Mouse (Mus musculus) neural tube, embryonic 14.5 days (tissue): ENCODE measurements around the gene Sag. TPM values are rescaled to one million over a fixed set of nuclear protein-coding genes. Genes with fewer than 3 reads are reported as not detected.

Source experiments
- ATAC-seq: fragments of 200-750 bp; cut with Nextera tagmentation; 2 replicates; pipeline ENCODE4 v1.8.0; 2017; ENCODE audit warnings: low read depth, mild to moderate bottlenecking, moderate TSS enrichment, moderate library complexity
- H3K27ac ChIP-seq: fragments of 300-500 bp; sonication (generic); 2 replicates; pipeline ENCODE4 v1.5.1; 2014; ENCODE audit warnings: low read depth, mild to moderate bottlenecking, control low read depth, low read length, moderate library complexity, mixed read lengths
- H3K27me3 ChIP-seq: fragments of 300-500 bp; sonication (generic); 2 replicates; pipeline ENCODE4 v1.6.1; 2014; ENCODE audit warnings: low read length; ENCODE audit not compliant: control insufficient read depth, insufficient read depth
- H3K36me3 ChIP-seq: fragments of 300-500 bp; sonication (generic); 2 replicates; pipeline ENCODE4 v1.6.1; 2014; ENCODE audit warnings: low read length, mixed read lengths; ENCODE audit not compliant: control insufficient read depth, insufficient read depth
- H3K4me1 ChIP-seq: fragments of 300-500 bp; sonication (generic); 2 replicates; pipeline ENCODE4 v1.6.1; 2014; ENCODE audit warnings: low read length; ENCODE audit not compliant: control insufficient read depth, insufficient read depth
- H3K4me2 ChIP-seq: fragments of 300-500 bp; sonication (generic); 2 replicates; pipeline ENCODE4 v1.6.1; 2014; ENCODE audit warnings: mild to moderate bottlenecking, low read depth, low read length, control low read depth
- H3K4me3 ChIP-seq: fragments of 300-500 bp; sonication (generic); 2 replicates; pipeline ENCODE4 v1.5.1; 2014; ENCODE audit warnings: low read depth, low read length, control low read depth, mixed read lengths
- H3K9ac ChIP-seq: fragments of 300-500 bp; sonication (generic); replicated peaks from 2 replicates; pipeline ENCODE4 v1.6.1; 2014; ENCODE audit warnings: low read depth, mild to moderate bottlenecking, control low read depth, low read length, mixed read lengths
- H3K9me3 ChIP-seq: fragments of 300-500 bp; sonication (generic); 2 replicates; pipeline ENCODE4 v1.6.1; 2016; ENCODE audit warnings: low read length; ENCODE audit not compliant: control insufficient read depth
- WGBS: fragments of 180-500 bp; shearing (Covaris S2); extraction: QIAGEN DNeasy Blood & Tissue Kit; methylation state at CpG from one replicate; pipeline ENCODE4 v1.1.7; 2014; 5-methylcytosine and 5-hydroxymethylcytosine counted together
- polyA plus RNA-seq: library from polyadenylated mRNA; unstranded; fragments of >200 nt; fragmentation: Nextera tagmentation; extraction: Ambion mirVana; gene quantifications from 2 replicates; pipeline ENCODE4 v1.2.1, GENCODE M21; 2014

Sag gene
- polyA plus RNA-seq, result 2.2 and 3.2 TPM in 2 replicates

- H3K9me3 ChIP-seq, result no peaks in the 10 kb centered on the region
- no peak within 1 kb of the TSS for H3K27ac ChIP-seq
- no peak within 1 kb of the TSS for H3K4me2 ChIP-seq
- no peak for ATAC-seq
- no peaks in the 10 kb centered on the region for H3K36me3 ChIP-seq
- H3K4me1 ChIP-seq, result no peaks in the 10 kb centered on the region
- 88% methylated on average over 6 of the region's 6 CpGs for WGBS
- H3K27me3 ChIP-seq, result no peaks in the 10 kb centered on the region
- H3K9ac ChIP-seq, result no peak within 1 kb of the TSS
- no peak within 1 kb of the TSS for H3K4me3 ChIP-seq
Observed at GRCm38 (mm10) chr1:87803576-87803975, at the start of gene Sag. Gene Sag (plus strand): TSS chr1:87803680.

- peak; percentile 99 for ATAC-seq
Observed at GRCm38 (mm10) chr1:87755641-87756470, 47.6 kb upstream of the Sag start, which contains the start of gene Atg16l1. Gene Atg16l1 (plus strand): TSS chr1:87755870.

DNA sequence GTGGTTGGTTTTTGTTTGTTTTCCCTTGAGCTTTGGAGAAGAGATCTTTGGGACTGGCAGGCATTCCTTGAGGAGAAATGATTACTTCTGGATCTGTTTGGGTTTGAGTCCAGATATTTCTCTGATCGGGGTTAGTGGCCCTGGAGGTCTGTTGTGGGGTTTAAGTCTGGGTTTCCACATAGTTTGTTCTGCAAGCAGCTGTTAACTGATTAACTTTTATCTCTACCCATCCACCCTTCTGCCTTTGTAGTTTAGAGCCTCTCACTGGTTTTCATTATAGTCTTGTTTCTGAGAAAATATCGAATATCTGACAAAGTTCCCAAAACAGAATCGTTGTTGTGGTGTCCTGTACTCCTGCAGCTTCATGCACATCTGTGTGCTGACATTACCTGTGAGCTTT is 39.7 kb upstream of the Sag start:
- H3K27ac ChIP-seq, result no peak overlapping the region
- H3K36me3 ChIP-seq, result peaks cover 70% of the 10 kb centered on the region
- WGBS, result 96% methylated on average over 3 of the region's 3 CpGs
- no peaks in the 10 kb centered on the region for H3K4me1 ChIP-seq
- no peaks in the 10 kb centered on the region for H3K9me3 ChIP-seq
- H3K4me3 ChIP-seq, result no peak overlapping the region
- ATAC-seq, result no peak
- no peaks in the 10 kb centered on the region for H3K27me3 ChIP-seq
- H3K4me2 ChIP-seq, result no peak overlapping the region
- H3K9ac ChIP-seq, result no peak overlapping the region

More at GRCm38 (mm10) chr1:87755641-87756470, 47.6 kb upstream of the Sag start, which contains the start of gene Atg16l1:
- Histone ChIP-seq H3K4me1 (peaks cover 8% of the 10 kb centered on the region), H3K36me3 (peaks cover 13% of the 10 kb centered on the region; the same call in 1 of the 2 replicates), H3K9me3 (no peaks in the 10 kb centered on the region), H3K27me3 (no peaks in the 10 kb centered on the region), H3K9ac (peak within 1 kb of the TSS; percentile 91), H3K27ac (peak within 1 kb of the TSS; percentile 89), H3K4me2 (peak within 1 kb of the TSS; percentile 58), H3K4me3 (peak within 1 kb of the TSS; percentile 95)
- WGBS, result under 1% methylated on average over 79 of the region's 79 CpGs

- WGBS, result 91% methylated on average over 2 of the region's 2 CpGs
- H3K4me2 ChIP-seq, result no peak overlapping the region
- H3K9ac ChIP-seq, result no peak overlapping the region
- no peak overlapping the region for H3K4me3 ChIP-seq
- no peak overlapping the region for H3K27ac ChIP-seq
- no peaks in the 10 kb centered on the region for H3K4me1 ChIP-seq
- H3K9me3 ChIP-seq, result no peaks in the 10 kb centered on the region
- ATAC-seq, result no peak
- H3K36me3 ChIP-seq, result peaks cover 71% of the 10 kb centered on the region
- H3K27me3 ChIP-seq, result no peaks in the 10 kb centered on the region
Observed at GRCm38 (mm10) chr1:87765741-87766140, 37.7 kb upstream of the Sag start.

DNA sequence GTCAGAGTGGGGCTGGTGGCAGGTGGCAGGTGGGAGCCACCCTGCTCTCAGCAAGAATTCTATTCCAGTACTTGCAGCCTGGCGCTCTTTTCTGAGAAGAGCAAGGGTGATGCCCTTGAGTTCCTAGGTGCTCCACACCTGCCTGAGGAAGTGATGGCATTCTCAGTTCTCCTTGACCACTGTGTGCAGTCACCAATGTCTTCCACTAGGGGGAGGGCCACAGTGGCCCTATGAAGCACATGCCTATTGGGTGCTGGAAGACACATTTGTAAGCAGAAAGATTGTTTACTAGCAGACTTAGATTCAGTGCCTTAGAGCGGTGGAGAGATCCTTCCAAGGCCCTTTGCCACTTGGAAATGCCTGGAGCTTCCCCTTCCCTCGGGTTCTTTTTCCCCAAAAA is 37.2 kb upstream of the Sag start:
- Histone ChIP-seq H3K27me3 (no peaks in the 10 kb centered on the region), H3K27ac (no peak overlapping the region), H3K9ac (no peak overlapping the region), H3K4me2 (no peak overlapping the region), H3K4me1 (no peaks in the 10 kb centered on the region), H3K4me3 (no peak overlapping the region), H3K36me3 (peaks cover 71% of the 10 kb centered on the region), H3K9me3 (no peaks in the 10 kb centered on the region)
- no peak for ATAC-seq
- WGBS, result 92% methylated on average over 3 of the region's 3 CpGs

GRCm38 (mm10) chr1:87769263-87769662 is 34.2 kb upstream of the Sag start:
- Histone ChIP-seq H3K4me3 (no peak overlapping the region), H3K9me3 (no peaks in the 10 kb centered on the region), H3K36me3 (peaks cover 76% of the 10 kb centered on the region), H3K9ac (no peak overlapping the region), H3K27ac (no peak overlapping the region), H3K4me1 (no peaks in the 10 kb centered on the region), H3K4me2 (no peak overlapping the region), H3K27me3 (no peaks in the 10 kb centered on the region)
- ATAC-seq, result no peak
- 93% methylated on average over 2 of the region's 2 CpGs for WGBS

- Histone ChIP-seq H3K4me2 (no peak overlapping the region), H3K36me3 (peaks cover 77% of the 10 kb centered on the region), H3K9ac (no peak overlapping the region), H3K9me3 (no peaks in the 10 kb centered on the region), H3K27ac (no peak overlapping the region), H3K4me3 (no peak overlapping the region), H3K27me3 (no peaks in the 10 kb centered on the region), H3K4me1 (no peaks in the 10 kb centered on the region)
- WGBS, result 100% methylated on average over 3 of the region's 3 CpGs
- ATAC-seq, result no peak
Observed at GRCm38 (mm10) chr1:87770486-87770885, 33.0 kb upstream of the Sag start.

GRCm38 (mm10) chr1:87771724-87772123 is 31.8 kb upstream of the Sag start:
- Histone ChIP-seq H3K27me3 (no peaks in the 10 kb centered on the region), H3K27ac (no peak overlapping the region), H3K9ac (no peak overlapping the region), H3K36me3 (peaks cover 77% of the 10 kb centered on the region), H3K4me3 (no peak overlapping the region), H3K9me3 (no peaks in the 10 kb centered on the region), H3K4me1 (no peaks in the 10 kb centered on the region), H3K4me2 (no peak overlapping the region)
- no peak for ATAC-seq
- WGBS, result 97% methylated on average over 3 of the region's 3 CpGs

DNA sequence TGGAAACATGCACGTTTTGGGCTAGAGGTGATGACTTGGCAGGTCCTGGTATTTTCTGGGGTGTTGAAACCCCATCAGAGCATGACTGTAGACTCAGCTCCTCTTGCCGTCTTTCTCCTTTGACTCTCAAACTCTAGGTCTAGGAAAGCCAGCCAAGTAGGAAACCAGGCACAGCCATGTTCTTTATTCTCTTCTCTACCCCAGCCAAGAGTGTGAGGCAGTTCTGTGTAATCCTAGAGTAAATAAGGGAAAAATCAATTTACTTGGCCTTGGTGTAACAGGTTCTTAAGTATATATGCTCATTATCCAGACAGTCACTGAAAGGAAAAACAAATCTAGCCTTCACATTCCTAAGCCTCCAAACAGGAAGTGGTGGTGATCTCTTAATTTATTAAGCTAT is 30.1 kb upstream of the Sag start:
- Histone ChIP-seq H3K27me3 (no peaks in the 10 kb centered on the region), H3K4me2 (no peak overlapping the region), H3K4me1 (no peaks in the 10 kb centered on the region), H3K9me3 (no peaks in the 10 kb centered on the region), H3K4me3 (no peak overlapping the region), H3K27ac (no peak overlapping the region), H3K9ac (no peak overlapping the region), H3K36me3 (peaks cover 76% of the 10 kb centered on the region)
- no peak for ATAC-seq
- WGBS, result 95% methylated on average over 2 of the region's 2 CpGs
